Mouse (Mus musculus) embryonic fibroblast, embryonic 13.5 days (primary cell): ENCODE data around the gene Rnd3. TPM values are rescaled to one million over a fixed set of nuclear protein-coding genes. Genes with fewer than 3 reads are reported as not detected.

Experiments
- H3K27ac ChIP-seq: 2 replicates; pipeline ENCODE4 v1.5.1; 2012; ENCODE audit warnings: low read length, control low read depth, inconsistent platforms; ENCODE audit not compliant: insufficient read depth
- H3K4me1 ChIP-seq: 2 replicates; pipeline ENCODE4 v1.6.1; 2011; ENCODE audit warnings: low read length; ENCODE audit not compliant: control insufficient read depth, insufficient read depth
- H3K4me3 ChIP-seq: 2 replicates; pipeline ENCODE4 v1.5.1; 2011; ENCODE audit warnings: mild to moderate bottlenecking, control low read depth, low read length; ENCODE audit not compliant: insufficient read depth
- CTCF ChIP-seq: IDR thresholded peaks from 2 replicates; pipeline ENCODE4 v1.5.1; 2011; ENCODE audit warnings: mild to moderate bottlenecking, control low read depth, low read length, moderate library complexity, borderline replicate concordance; ENCODE audit not compliant: insufficient read depth
- POLR2A ChIP-seq: IDR thresholded peaks from 2 replicates; pipeline ENCODE4 v1.6.1; 2011; ENCODE audit warnings: low read depth, mild to moderate bottlenecking, control low read depth, low read length, moderate library complexity
- polyA plus RNA-seq: library from polyadenylated mRNA; stranded (reverse); fragments of >200 nt; gene quantifications from 2 replicates; pipeline ENCODE4 v1.2.4, GENCODE M21; 2011; ENCODE audit warnings: low read depth; ENCODE audit not compliant: missing spikeins, insufficient read length

Rnd3 gene
- polyA plus RNA-seq, 1 experiment = 320 TPM

DNA sequence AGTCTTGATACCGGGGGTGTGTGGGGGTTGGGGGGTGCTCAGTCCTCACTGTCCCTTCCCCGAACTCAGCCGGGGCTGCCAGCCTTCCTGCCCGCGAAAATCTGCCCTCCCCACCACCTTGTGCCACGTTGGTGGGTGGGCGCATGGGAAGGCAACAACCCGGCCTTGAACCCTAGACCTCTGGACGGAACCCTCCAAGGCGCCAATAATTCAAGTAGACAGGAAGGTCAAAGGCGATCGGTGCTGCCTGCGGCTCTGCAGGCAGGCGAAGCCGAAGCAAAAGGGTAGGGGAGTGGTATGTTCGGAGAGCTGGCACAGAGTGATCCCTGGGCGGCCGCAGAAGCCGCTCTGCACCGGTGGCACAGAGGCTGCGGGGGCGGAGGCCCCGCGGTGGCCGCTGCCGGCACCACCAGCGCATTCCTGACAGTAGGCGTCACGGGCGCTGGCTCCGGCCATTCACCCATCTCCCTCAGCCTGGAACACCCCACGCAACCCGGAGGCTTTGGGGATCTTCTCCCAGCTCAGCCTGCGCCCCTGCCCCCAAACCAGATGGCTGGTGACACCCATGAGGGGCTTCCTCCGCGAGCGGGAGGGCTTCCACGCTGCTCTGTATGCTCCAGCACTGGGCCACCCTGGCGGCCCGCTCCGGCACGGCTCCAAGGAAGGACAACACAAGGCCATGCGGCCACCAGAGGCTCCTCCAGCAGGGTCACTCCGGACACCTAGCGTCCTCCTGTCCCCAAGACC lies 1.4 kb downstream of the Rnd3 start:
- peak overlapping the region; percentile 76 for H3K4me3 ChIP-seq
- peaks cover 5% of the 10 kb centered on the region for H3K4me1 ChIP-seq
- 0 out of 2 replicates have a peak, but pooled peaks have one; percentile 16 for TF ChIP-seq CTCF
- no peak for TF ChIP-seq POLR2A
- H3K27ac ChIP-seq = peak overlapping the region; percentile 96

DNA sequence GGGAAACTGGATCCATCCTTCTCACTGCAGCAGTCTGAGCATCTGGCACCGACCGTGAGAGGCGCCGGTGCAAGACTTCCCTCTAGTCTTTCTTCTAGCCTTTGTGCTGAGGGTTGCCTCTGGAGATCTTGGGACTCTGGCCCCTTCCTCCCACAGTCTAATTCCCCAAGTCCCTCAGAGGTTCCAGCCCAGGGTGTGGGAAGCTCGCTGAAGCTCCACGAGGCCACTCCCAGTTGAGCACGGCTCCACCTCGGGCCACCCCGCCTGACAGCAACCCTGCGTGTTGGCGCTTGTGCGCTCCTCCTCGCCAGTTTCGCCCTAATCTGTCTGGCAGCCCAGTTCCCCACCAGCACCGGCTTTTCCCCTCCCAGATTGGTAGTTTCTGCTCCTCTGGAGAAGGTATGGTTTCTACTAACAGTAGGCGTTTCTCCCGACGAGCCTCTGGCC lies 2.0 kb downstream of the Rnd3 start:
- Histone ChIP-seq H3K4me1 (peaks cover 5% of the 10 kb centered on the region), H3K27ac (peak overlapping the region; percentile 96), H3K4me3 (peak overlapping the region; percentile 76)
- TF ChIP-seq POLR2A (peak; percentile 57), CTCF (no peak)

DNA sequence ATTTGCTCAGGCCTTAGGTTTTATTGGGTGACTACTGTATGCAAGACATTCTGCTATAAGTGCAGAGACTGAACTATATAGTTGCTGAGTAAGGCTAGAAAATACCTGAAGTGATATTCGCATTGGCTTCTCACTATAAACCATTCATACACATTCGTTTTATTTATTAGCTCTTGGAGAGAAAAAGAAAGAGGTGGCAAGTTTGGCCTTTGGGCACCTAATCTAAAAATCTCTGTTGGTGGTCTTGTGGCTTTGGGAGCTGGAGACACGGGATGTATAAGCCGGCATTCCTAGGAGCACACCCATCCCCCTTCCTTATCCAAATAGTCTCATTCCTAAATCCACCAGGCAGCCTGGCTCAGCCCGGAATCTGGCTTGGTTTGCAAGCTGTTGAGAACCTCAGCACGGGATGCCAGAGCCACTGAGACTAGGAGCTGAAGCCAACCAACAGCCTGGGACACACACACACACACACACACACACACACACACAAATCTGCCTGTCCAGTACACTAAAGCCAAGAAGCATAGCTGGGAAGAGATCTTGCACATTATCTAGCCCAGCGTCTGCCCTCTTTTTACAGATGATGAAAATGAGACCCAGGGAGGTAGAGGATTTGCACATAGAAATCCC lies 3.0 kb downstream of the Rnd3 start:
- Histone ChIP-seq H3K4me3 (peak overlapping the region; percentile 76), H3K4me1 (peaks cover 5% of the 10 kb centered on the region), H3K27ac (peak overlapping the region; percentile 90)
- TF ChIP-seq CTCF (no peak), POLR2A (peak; percentile 63)

- H3K4me3 ChIP-seq = peak overlapping the region; percentile 45
- H3K27ac ChIP-seq = peak overlapping the region; percentile 64
- peaks cover 6% of the 10 kb centered on the region for H3K4me1 ChIP-seq
- TF ChIP-seq POLR2A (0 out of 2 replicates have a peak, but pooled peaks have one; percentile 34), CTCF (no peak)
Observed at GRCm38 (mm10) chr2:51144380-51145120, 4.4 kb downstream of the Rnd3 start.

DNA sequence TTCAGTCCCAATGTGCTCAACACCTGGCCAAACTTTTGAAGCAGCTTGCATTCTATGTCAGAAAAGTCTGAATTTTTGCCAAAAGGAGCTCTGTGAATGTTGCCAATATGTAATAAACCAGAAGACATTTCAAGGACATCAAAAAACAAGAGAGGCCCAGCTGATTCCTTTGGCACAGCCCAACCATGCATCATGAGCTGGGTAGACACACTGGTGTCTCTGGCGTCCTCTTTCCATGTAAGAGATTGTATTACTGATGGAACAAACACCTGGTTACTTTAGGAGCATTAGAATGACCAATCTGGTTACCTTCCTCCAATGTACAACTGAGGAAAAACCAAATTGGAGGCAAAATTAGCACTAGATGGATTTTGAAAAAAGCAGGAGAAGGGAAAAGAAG lies 6.5 kb downstream of the Rnd3 start:
- Histone ChIP-seq H3K4me3 (peak overlapping the region; percentile 7; the same call in 1 of the 2 replicates), H3K4me1 (peaks cover 20% of the 10 kb centered on the region), H3K27ac (peak overlapping the region; percentile 93)
- TF ChIP-seq POLR2A = no peak
- TF ChIP-seq CTCF = no peak

GRCm38 (mm10) chr2:51141345-51141744 lies 7.6 kb downstream of the Rnd3 start:
- peak overlapping the region; percentile 93 for H3K27ac ChIP-seq
- H3K4me3 ChIP-seq = peak overlapping the region; percentile 22; the same call in 1 of the 2 replicates
- H3K4me1 ChIP-seq = peaks cover 20% of the 10 kb centered on the region
- no peak for TF ChIP-seq POLR2A
- TF ChIP-seq CTCF = no peak

DNA sequence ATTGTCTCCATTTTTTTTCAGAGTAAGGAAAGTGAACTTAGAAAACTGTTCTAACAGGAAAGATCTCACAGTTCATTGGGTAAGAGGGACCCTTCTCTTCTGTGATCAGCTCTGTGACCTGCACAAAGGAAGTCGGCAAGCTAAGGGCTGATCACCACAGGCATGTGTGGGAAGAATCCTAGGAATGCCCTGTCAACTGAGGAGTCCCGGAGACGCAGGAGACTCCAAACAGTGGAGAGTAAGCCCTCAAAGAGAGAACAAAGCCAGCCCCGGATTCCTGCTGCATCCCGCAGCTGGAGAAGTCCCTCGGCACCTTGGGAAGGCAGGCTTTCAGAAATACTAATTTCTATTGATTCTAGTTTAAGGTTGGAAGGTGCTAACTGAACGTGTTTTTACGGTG lies 8.4 kb downstream of the Rnd3 start:
- TF ChIP-seq CTCF (no peak), POLR2A (0 out of 2 replicates have a peak, but pooled peaks have one; percentile 7)
- H3K27ac ChIP-seq = peak overlapping the region; percentile 93
- H3K4me3 ChIP-seq = peak overlapping the region; percentile 22
- H3K4me1 ChIP-seq = peaks cover 20% of the 10 kb centered on the region

GRCm38 (mm10) chr2:51139912-51140446 lies 8.9 kb downstream of the Rnd3 start:
- Histone ChIP-seq H3K4me1 (peaks cover 20% of the 10 kb centered on the region), H3K4me3 (no peak overlapping the region), H3K27ac (peak overlapping the region; percentile 93)
- no peak for TF ChIP-seq CTCF
- no peak for TF ChIP-seq POLR2A

DNA sequence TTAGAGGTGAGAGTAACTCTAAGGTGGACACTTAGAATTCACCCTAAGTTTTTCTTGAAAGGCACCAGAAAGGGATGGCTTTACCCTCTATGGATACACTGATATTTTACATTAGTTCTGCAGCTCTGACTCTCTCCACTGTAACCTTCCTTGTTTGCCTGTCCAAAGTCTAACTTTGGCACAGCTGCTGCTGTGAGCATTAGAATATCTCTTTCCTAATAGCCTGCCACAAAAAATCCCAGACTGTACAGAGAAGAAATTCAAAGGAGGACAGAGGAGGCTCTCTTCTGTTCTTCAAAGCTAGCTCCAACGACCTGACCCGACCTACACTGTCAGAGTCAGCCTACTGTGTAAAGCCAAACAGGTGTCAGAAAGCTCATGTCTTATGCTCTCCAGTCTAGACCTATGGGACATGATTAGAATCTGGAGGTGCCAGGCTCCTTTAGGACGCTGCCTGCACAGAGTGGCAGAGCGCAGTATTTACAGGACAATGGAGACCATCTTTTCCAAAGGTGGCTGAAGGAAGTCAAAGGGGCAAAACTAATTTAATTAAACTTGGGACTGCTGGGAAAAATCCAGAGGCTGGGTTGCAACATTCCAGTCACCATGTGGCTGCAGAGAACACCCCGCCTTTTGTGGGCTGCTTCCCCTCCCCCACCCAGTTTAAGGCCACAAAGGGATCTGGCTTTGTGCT lies 9.5 kb downstream of the Rnd3 start:
- peaks cover 18% of the 10 kb centered on the region for H3K4me1 ChIP-seq
- H3K27ac ChIP-seq = peak overlapping the region; percentile 60
- TF ChIP-seq CTCF = no peak
- TF ChIP-seq POLR2A = no peak
- H3K4me3 ChIP-seq = no peak overlapping the region
